Mouse (Mus musculus) fat pad, adult 2 months (tissue): Measurements from ENCODE around the gene Agbl4.

Experiments
- DNase-seq: peaks from one replicate; pipeline ENCODE4 v3.0.0-alpha.2; 2011; ENCODE audit warnings: low read depth, low spot score; ENCODE audit errors: extremely low read depth

Agbl4 gene

GRCm38 (mm10) chr4:111635538-111636124, 1238.2 kb downstream of the Agbl4 start:
- DNase-seq = no peak

DNA sequence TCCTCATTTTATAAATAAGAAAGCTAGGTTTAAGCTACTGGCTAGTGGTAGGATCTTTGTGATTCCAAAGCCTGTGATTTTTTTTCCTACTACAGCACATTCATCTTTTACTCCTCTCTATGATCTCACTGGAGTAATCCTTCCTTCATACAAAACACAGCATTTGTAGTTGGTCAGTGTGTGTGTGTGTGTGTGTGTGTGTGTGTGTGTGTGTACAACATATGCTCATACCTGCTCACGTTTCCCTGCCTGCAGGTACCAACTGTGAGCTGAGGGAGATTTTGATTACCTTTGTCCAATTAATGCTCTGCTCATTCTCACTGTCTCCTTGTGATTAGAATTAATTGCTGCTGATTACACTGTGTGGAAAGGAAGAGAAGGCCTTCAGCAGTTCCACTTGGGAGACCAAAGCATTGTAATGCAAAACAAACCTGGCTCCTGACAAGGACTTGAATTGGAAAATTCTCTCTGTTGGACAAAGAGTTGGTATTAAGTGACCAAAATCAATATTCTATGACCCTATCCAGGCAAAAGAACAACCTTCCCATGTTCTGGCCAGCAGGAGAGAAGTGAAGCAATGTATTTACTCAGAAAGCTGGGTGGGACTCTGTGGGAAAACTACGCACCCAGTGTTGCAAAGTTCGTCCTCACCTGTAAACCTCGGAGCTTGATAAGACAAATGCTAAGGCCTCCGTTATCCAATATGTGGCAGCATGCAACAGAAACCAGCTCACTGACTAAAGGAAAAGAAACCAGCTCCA, 1241.7 kb downstream of the Agbl4 start:
- DNase-seq = no peak

- no peak for DNase-seq
Measured at GRCm38 (mm10) chr4:111645117-111645830, 1247.8 kb downstream of the Agbl4 start.

GRCm38 (mm10) chr4:111645831-111646166, 1248.3 kb downstream of the Agbl4 start:
- no peak for DNase-seq

DNA sequence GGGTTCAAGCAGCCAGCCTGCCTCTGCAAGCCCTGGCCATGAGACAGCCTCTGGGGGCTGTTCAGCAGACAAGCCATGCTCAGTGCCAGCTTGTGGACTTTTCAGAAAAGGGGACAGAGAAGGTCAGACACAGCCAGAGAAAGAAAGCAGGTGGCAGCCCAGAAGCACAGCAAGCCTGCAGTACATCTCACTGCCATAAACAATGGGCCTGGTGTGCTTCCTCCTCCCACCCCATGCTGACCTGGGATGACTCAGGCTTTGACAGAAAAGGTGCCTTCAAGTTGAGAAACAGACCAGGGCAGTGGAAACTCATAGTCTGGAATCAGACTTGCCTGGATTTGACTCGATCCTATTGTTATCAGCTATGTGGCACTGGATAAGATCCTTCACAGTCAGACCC, 1256.0 kb downstream of the Agbl4 start:
- no peak for DNase-seq

DNA sequence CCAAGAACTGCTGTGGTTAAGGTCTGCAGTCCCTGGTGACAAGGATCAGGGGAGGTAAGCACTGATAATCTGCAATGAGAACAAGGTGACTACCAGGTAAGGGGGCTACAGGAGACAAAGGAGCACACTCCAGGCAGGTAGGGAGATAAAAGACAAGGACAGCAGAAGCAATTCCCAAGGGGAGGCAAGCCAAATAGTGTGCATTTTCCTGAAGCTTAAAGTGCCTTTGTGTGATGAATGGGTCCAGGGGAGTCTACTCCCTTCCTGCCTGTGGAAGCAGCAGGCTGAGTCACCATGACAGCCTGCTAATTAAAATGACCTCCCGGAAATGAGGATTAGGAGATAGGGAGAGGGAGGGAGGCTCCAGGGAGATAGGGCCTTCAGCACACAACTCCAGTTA, 1266.3 kb downstream of the Agbl4 start:
- DNase-seq = no peak

GRCm38 (mm10) chr4:111664146-111664545, 1266.7 kb downstream of the Agbl4 start:
- DNase-seq = no peak

DNA sequence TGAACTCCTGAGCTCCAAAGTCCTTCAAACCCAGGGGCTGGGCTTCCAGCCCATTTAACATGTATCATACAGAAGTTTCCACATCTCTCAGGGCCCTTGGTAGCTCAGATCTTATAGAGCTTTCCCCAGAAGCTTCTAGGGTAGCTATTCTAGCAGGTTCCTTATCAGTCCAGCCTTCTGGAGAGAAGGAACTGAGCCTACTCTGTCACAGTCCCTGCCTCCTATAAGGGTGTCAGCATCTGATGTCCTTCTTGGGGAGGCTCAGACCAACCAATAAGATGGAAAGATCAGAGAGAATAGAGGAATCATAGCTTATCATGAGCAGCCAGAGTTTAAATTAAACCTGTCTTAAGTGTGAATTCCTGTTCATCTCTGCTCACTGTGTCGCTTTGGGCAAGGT, 1269.3 kb downstream of the Agbl4 start:
- DNase-seq = no peak

DNA sequence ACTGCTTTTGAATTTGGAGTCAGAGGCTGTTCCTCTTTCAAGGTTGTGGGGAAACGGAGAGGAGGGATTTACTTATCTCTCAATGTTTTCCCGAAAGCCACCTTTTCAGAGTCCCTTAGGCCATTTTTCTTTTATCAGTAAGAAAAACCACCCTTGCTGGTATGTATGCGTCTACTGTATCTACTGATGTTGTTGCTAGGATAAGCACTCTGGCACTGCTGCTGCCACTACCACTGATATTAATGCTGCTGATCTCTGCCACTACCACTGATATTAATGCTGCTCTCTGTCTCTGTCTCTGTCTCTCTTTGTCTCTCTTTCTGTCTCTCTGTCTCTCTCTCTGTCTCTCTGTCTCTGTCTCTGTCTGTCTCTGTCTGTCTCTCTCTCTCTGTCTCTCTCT, 1271.9 kb downstream of the Agbl4 start:
- DNase-seq = no peak

GRCm38 (mm10) chr4:111670566-111671421, 1273.3 kb downstream of the Agbl4 start:
- DNase-seq = no peak

- no peak for DNase-seq
Measured at GRCm38 (mm10) chr4:111671440-111671839, 1274.0 kb downstream of the Agbl4 start.

DNA sequence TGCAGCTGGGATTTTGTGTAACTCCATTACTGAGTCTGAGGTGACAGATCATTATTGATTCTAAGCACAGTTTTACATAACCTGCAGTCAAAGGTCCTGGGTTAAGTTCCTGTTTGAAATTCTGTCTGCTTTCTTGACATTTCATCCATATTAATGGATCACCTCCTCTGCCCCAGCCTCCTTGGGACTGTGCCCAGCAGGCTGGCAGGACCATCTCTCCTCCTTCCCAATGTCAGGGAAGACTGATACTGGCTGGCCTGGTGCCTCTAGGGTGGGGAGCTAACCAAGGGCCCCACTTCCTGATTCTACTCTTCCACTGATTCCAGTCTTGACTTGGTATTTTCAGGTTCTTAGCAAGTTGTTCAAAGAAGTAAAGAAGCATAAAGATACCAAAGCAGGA, 1276.4 kb downstream of the Agbl4 start:
- DNase-seq = no peak

DNA sequence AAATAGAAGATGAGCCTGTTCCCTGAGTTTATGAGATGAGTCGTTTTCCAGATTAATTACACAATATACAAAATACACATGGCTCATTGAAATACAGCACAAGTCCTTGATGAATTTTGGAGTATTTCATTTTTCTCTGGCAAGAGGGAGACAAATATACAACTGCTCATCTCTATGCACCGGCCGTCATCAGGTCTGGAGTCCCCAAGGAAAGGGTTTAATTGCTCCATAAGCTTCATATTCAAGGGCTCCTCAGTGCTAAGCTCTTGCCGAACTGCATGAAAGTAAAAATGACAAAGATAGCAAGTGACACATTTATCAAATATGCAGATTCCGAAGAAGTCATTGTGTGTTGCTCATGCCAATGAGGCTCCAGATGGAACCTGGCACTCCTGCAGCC, 1284.5 kb downstream of the Agbl4 start:
- DNase-seq = no peak

GRCm38 (mm10) chr4:111682793-111683192, 1285.3 kb downstream of the Agbl4 start:
- DNase-seq = no peak

DNA sequence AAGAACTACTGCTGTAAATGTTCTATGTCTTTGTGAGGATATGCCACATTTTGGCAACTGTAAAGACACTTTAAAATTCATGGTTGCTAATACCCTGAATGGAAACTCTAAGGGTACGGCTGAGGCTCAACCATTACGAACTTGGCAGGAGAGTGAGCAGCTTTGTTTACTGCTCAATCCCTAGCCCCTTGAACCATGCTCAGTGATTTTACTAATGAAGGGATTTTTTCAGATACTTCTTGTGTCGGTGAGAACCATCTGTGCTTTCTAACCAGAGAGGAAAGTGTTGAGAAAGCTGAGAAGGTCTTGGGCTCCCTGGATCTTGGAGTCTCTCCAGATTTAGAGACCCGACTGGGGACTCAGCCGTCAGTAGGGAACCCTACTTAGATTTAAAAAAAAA, 1286.4 kb downstream of the Agbl4 start:
- DNase-seq = no peak

DNA sequence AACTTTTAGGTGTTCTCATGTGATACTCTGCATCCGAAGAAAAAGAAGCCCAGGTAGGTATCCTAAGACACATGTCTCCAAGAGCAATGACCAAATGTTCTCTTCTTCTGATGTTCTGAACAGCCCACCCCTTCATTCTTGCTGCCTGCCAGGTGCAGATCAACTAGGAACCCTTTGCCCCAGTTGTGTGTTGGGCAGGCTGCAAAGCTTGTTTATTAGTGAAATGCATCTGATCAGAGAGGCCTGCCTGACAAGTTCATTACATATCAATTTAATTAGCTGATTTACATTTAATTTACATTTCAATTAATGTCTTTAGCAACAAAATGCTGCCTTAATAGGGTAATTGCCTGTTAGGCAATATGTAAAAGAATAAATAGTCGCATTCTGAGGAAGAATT, 1288.5 kb downstream of the Agbl4 start:
- DNase-seq = no peak

GRCm38 (mm10) chr4:111686951-111687350, 1289.5 kb downstream of the Agbl4 start:
- DNase-seq = no peak

- no peak for DNase-seq
Measured at GRCm38 (mm10) chr4:111687613-111688012, 1290.2 kb downstream of the Agbl4 start.

GRCm38 (mm10) chr4:111691057-111691543, 1293.6 kb downstream of the Agbl4 start:
- no peak for DNase-seq

GRCm38 (mm10) chr4:111701381-111701780, 1303.9 kb downstream of the Agbl4 start:
- no peak for DNase-seq

- no peak for DNase-seq
Measured at GRCm38 (mm10) chr4:111704126-111704525, 1306.7 kb downstream of the Agbl4 start.
